Mouse (Mus musculus): ENCODE measurements around the gene Pmpca.

- TF ChIP-seq CTCF (IDR thresholded peaks at IDR 0.05; ENCODE audit: control insufficient read depth, insufficient read depth, low read length) = no peak
- no peak for TF ChIP-seq POLR2A (IDR thresholded peaks at IDR 0.05; ENCODE audit: borderline replicate concordance, control insufficient read depth, low read depth, low read length)
These were observed 29.0 kb downstream of the Pmpca start for GRCm38 (mm10) chr2:26418120-26418519.

Measured in bone marrow, adult 2 months (tissue).